8 mouse cellular contexts compared by ENCODE assay signal in genomic region chr1:135368982-135369381, GRCm38 (mm10). TPM values are rescaled to one million over a fixed set of nuclear protein-coding genes. Genes with fewer than 3 reads are reported as not detected.
DNase-seq lines count a peak whose midpoint lies in the region; ATAC-seq and TF ChIP-seq lines count a peak whose summit lies in the region.

No protein-coding gene starts in this region.

- no peaks in the 10 kb centered on the region for H3K27me3 ChIP-seq in embryonic facial prominence, embryonic 14.5 days (replicated peaks; ENCODE audit: control insufficient read depth, insufficient read depth, low read length)
- H3K27me3 ChIP-seq in heart, embryonic 14.5 days (ENCODE audit: control insufficient read depth, insufficient read depth, low read length) = peaks cover 5% of the 10 kb centered on the region; the same call in 1 of the 2 replicates
- H3K27me3 ChIP-seq in kidney, postnatal 0 days (ENCODE audit: insufficient read depth, low read length) = no peaks in the 10 kb centered on the region
- H3K27me3 ChIP-seq in splenic B cell, adult 2 months (ENCODE audit: control insufficient read depth, insufficient read depth, low read length, poor library complexity, severe bottlenecking) = no peaks in the 10 kb centered on the region

- H3K9me3 ChIP-seq in embryonic facial prominence, embryonic 14.5 days (ENCODE audit: control insufficient read depth, low read length) = no peaks in the 10 kb centered on the region
- no peaks in the 10 kb centered on the region for H3K9me3 ChIP-seq in heart, embryonic 14.5 days (ENCODE audit: control insufficient read depth, low read length)
- H3K9me3 ChIP-seq in kidney, postnatal 0 days (replicated peaks; ENCODE audit: low read length) = no peaks in the 10 kb centered on the region

- peak; percentile 71 for TF ChIP-seq CTCF in kidney, postnatal 0 days (IDR thresholded peaks at IDR 0.05; ENCODE audit: low read depth)

- WGBS in embryonic facial prominence, embryonic 14.5 days = 18% methylated on average over 13 of the region's 14 CpGs
- 10% methylated on average over 14 of the region's 14 CpGs for WGBS in heart, embryonic 14.5 days
- WGBS in kidney, postnatal 0 days = 9% methylated on average over 14 of the region's 14 CpGs

- H3K4me1 ChIP-seq in embryonic facial prominence, embryonic 14.5 days (ENCODE audit: control insufficient read depth, insufficient read depth, low read length) = peaks cover 3% of the 10 kb centered on the region; the same call in 1 of the 2 replicates
- peaks cover 6 to 15% of the 10 kb centered on the region in 2 experiments for H3K4me1 ChIP-seq in heart, embryonic 14.5 days (ENCODE audit: control insufficient read depth in 2 of 2, insufficient read depth in 2 of 2, low read length in 2 of 2)
- H3K4me1 ChIP-seq in kidney, postnatal 0 days (replicated peaks; ENCODE audit: insufficient read depth, low read length) = 0 out of 2 replicates have a peak, but pooled peaks cover 2% of the 10 kb centered on the region

- peak overlapping the region; percentile 48 for H3K4me3 ChIP-seq in embryonic facial prominence, embryonic 14.5 days (ENCODE audit: low read depth, low read length)
- H3K4me3 ChIP-seq in heart, embryonic 14.5 days (ENCODE audit: control insufficient read depth in 1 of 2, insufficient read depth in 1 of 2, low read depth in 1 of 2, low read length in 2 of 2) = peak overlapping the region; percentile 43 to 49
- H3K4me3 ChIP-seq in kidney, postnatal 0 days (replicated peaks; ENCODE audit: low read depth, low read length) = peak overlapping the region; percentile 37

- peak overlapping the region; percentile 95 for H3K4me2 ChIP-seq in embryonic facial prominence, embryonic 14.5 days (ENCODE audit: low read depth, low read length)
- peak overlapping the region; percentile 94 for H3K4me2 ChIP-seq in heart, embryonic 14.5 days (ENCODE audit: low read length)
- peak overlapping the region; percentile 77 for H3K4me2 ChIP-seq in kidney, postnatal 0 days (ENCODE audit: low read length)

- H3K9ac ChIP-seq in embryonic facial prominence, embryonic 14.5 days (ENCODE audit: low read depth, low read length) = peak overlapping the region; percentile 66
- H3K9ac ChIP-seq in heart, embryonic 14.5 days (ENCODE audit: low read length) = peak overlapping the region; percentile 71
- H3K9ac ChIP-seq in kidney, postnatal 0 days (ENCODE audit: low read depth, low read length) = peak overlapping the region; percentile 46; the same call in 1 of the 2 replicates

- DNase-seq in ES-CJ7 (ENCODE audit: low read depth, low spot score) = peak; percentile 81
- DNase-seq in adrenal gland, postnatal 14 days = peak; percentile 83
- peak; percentile 74 for DNase-seq in embryonic facial prominence, embryonic 14.5 days (ENCODE audit: low spot score)
- DNase-seq in kidney, postnatal 0 days (ENCODE audit: low spot score) = peak; percentile 87
- DNase-seq in lung, postnatal 36 days = peak; percentile 78
- peak; percentile 11 for DNase-seq in splenic B cell, adult 2 months (ENCODE audit: low read depth, low spot score)
- no peak for DNase-seq in T-cell, adult 2 months (ENCODE audit: low spot score)

- no peak for ATAC-seq in embryonic facial prominence, embryonic 14.5 days (ENCODE audit: low read depth)
- no peak for ATAC-seq in heart, embryonic 14.5 days (ENCODE audit: insufficient number of reproducible peaks, insufficient read depth, low FRiP score, low read depth)
- ATAC-seq in kidney, postnatal 0 days (replicated peaks; ENCODE audit: low FRiP score, low read depth) = peak; percentile 36

- no peak overlapping the region for H3K27ac ChIP-seq in embryonic facial prominence, embryonic 14.5 days (replicated peaks; ENCODE audit: low read depth, low read length)
- no peak overlapping the region for H3K27ac ChIP-seq in heart, embryonic 14.5 days (replicated peaks in 1 of 2; ENCODE audit: control insufficient read depth in 1 of 2, insufficient read depth in 1 of 2, low read depth in 2 of 2, low read length in 2 of 2)
- H3K27ac ChIP-seq in kidney, postnatal 0 days = 0 out of 2 replicates have a peak overlapping the region, but pooled peaks have one; percentile 36

- no peaks in the 10 kb centered on the region for H3K36me3 ChIP-seq in embryonic facial prominence, embryonic 14.5 days (ENCODE audit: control insufficient read depth, insufficient read depth, low read length)
- H3K36me3 ChIP-seq in heart, embryonic 14.5 days (ENCODE audit: control insufficient read depth, insufficient read depth, low read length) = no peaks in the 10 kb centered on the region
- H3K36me3 ChIP-seq in kidney, postnatal 0 days (ENCODE audit: insufficient read depth, low read length) = no peaks in the 10 kb centered on the region
- no peaks in the 10 kb centered on the region for H3K36me3 ChIP-seq in splenic B cell, adult 2 months (ENCODE audit: control insufficient read depth, insufficient read depth, low read length, poor library complexity, severe bottlenecking)

RNA-seq across cellular contexts. Expression of gene Shisa4, which starts 6.1 kb away (rescaled TPM):
- total RNA-seq in adrenal gland, postnatal 14 days (2021) = 8.7 and 10.6 TPM in 2 replicates
- polyA plus RNA-seq in embryonic facial prominence, embryonic 14.5 days (2014; fragmentation: Nextera tagmentation; extraction: Ambion mirVana) = 25.2 and 25.6 TPM in 2 replicates
- polyA plus RNA-seq in heart, embryonic 14.5 days (2014; fragmentation: Nextera tagmentation; extraction: Ambion mirVana) = 16.7 and 22.5 TPM in 2 replicates
- polyA plus RNA-seq in kidney, postnatal 0 days (2015; fragmentation: Nextera tagmentation; extraction: Ambion mirVana) = 42.9 and 50.7 TPM in 2 replicates

RNA-seq across cellular contexts. Expression of gene Lmod1, which starts 44.4 kb away (rescaled TPM):
- 1.7 and 3.7 TPM in 2 replicates for total RNA-seq in adrenal gland, postnatal 14 days (2021)
- 1.0 and 1.4 TPM in 2 replicates for polyA plus RNA-seq in embryonic facial prominence, embryonic 14.5 days (2014; fragmentation: Nextera tagmentation; extraction: Ambion mirVana)
- polyA plus RNA-seq in heart, embryonic 14.5 days (2014; fragmentation: Nextera tagmentation; extraction: Ambion mirVana) = 0.51 and 1.2 TPM in 2 replicates
- polyA plus RNA-seq in kidney, postnatal 0 days (2015; fragmentation: Nextera tagmentation; extraction: Ambion mirVana) = 2.1 and 2.9 TPM in 2 replicates

RNA-seq across cellular contexts. Expression of gene Timm17a, which starts 55.4 kb away (rescaled TPM):
- 256 and 274 TPM in 2 replicates for total RNA-seq in adrenal gland, postnatal 14 days (2021)
- polyA plus RNA-seq in embryonic facial prominence, embryonic 14.5 days (2014; fragmentation: Nextera tagmentation; extraction: Ambion mirVana) = 215 and 224 TPM in 2 replicates
- 369 and 374 TPM in 2 replicates for polyA plus RNA-seq in heart, embryonic 14.5 days (2014; fragmentation: Nextera tagmentation; extraction: Ambion mirVana)
- 314 and 318 TPM in 2 replicates for polyA plus RNA-seq in kidney, postnatal 0 days (2015; fragmentation: Nextera tagmentation; extraction: Ambion mirVana)
